Mouse (Mus musculus): ENCODE results near the gene Tenm1. TPM values are rescaled to one million over a fixed set of nuclear protein-coding genes. Genes with fewer than 3 reads are reported as not detected.

The Tenm1 gene
- polyA plus RNA-seq, 1 experiment, result not detected

DNA sequence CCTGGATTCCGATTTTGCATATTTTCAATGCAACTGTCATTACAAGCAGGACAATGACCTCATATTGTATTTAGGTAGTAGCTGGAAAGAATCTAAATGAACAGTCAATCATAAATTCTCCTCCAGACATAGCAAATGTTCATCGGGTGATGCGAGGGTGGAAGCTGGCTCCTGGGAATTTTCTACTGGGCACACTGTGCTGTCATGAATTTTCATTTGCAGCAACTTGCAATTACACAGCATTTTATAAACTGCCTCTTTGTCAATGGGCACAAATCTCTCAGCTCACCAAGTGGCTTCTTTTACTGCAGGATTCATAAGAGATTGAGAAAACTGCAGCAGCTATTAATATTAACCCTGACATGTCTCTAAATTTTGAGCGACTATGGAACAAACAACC is 898.2 kb downstream of the Tenm1 start:
- DNase-seq (ENCODE audit: low read depth in 1 of 2, low spot score in 2 of 2), result no peak
- 91% methylated on average over 4 of the region's 4 CpGs for WGBS
- Histone ChIP-seq H3K4me3 (ENCODE audit: extremely low read depth, insufficient read depth, insufficient read length) (no peak overlapping the region), H3K27ac (ENCODE audit: insufficient read depth, low read length) (no peak overlapping the region), H3K4me1 (ENCODE audit: control insufficient read depth, insufficient read depth, insufficient read length) (no peaks in the 10 kb centered on the region), H3K36me3 (ENCODE audit: control insufficient read depth, insufficient read depth, low read length) (no peaks in the 10 kb centered on the region), H3K27me3 (ENCODE audit: control insufficient read depth, insufficient read depth, low read length) (no peaks in the 10 kb centered on the region)
- TF ChIP-seq POLR2A (IDR thresholded peaks at IDR 0.05; ENCODE audit: low read depth, low read length) (no peak), CTCF (IDR thresholded peaks at IDR 0.05; ENCODE audit: extremely low read depth, insufficient read depth, insufficient read length, insufficient replicate concordance) (no peak)

DNA sequence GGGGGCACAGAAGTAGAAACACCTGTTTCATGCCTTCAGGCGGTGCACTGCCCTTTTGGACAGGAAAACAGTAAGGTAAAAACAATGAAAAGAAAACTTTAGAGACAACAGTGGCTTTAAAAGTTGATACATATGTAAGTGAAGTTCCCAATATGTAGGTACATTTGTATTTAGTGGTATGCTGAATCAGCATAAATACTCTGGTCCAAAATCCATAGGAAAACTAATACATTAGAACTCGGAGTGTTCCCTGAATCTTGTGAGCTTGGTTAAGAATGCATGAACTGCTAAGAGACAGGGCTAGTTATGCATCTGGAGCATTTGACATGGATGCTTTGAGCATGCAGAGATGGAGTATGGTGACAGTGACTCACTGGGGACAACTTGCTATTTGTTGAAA is 906.1 kb downstream of the Tenm1 start:
- H3K36me3 ChIP-seq (ENCODE audit: control insufficient read depth, insufficient read depth, low read length), result no peaks in the 10 kb centered on the region
- H3K4me3 ChIP-seq (ENCODE audit: extremely low read depth, insufficient read depth, insufficient read length), result no peak overlapping the region
- H3K4me1 ChIP-seq (ENCODE audit: control insufficient read depth, insufficient read depth, insufficient read length), result no peaks in the 10 kb centered on the region
- no peaks in the 10 kb centered on the region for H3K27me3 ChIP-seq (ENCODE audit: control insufficient read depth, insufficient read depth, low read length)
- WGBS, result 88% methylated on average over 2 of the region's 2 CpGs
- no peak for DNase-seq (ENCODE audit: low read depth in 1 of 2, low spot score in 2 of 2)
- no peak overlapping the region for H3K27ac ChIP-seq (ENCODE audit: insufficient read depth, low read length)
- TF ChIP-seq CTCF (IDR thresholded peaks at IDR 0.05; ENCODE audit: extremely low read depth, insufficient read depth, insufficient read length, insufficient replicate concordance) (no peak), POLR2A (IDR thresholded peaks at IDR 0.05; ENCODE audit: low read depth, low read length) (no peak)

DNA sequence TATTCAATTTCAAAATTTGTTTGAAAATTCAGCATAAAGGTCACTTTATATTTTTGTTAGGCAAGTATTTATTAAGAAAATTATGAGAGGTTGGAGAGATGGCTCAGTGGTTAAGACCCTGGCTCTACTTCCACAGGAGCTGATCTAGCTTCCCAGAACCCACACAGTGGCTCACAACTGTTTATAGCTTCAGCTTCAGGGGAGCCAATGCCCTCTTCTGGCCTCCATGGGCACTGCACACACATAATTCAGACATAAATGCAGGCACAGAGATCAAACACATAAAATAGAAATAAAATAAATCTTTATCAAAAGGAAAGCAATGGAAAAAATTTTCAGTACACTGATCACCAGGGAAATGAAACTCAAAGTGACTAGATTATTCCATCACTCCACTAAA is 916.4 kb downstream of the Tenm1 start:
- TF ChIP-seq POLR2A (IDR thresholded peaks at IDR 0.05; ENCODE audit: low read depth, low read length) (no peak), CTCF (IDR thresholded peaks at IDR 0.05; ENCODE audit: extremely low read depth, insufficient read depth, insufficient read length, insufficient replicate concordance) (peak; percentile 15; the same call in 1 of the 2 replicates)
- Histone ChIP-seq H3K36me3 (ENCODE audit: control insufficient read depth, insufficient read depth, low read length) (no peaks in the 10 kb centered on the region), H3K27me3 (ENCODE audit: control insufficient read depth, insufficient read depth, low read length) (no peaks in the 10 kb centered on the region), H3K27ac (ENCODE audit: insufficient read depth, low read length) (no peak overlapping the region), H3K4me3 (ENCODE audit: extremely low read depth, insufficient read depth, insufficient read length) (no peak overlapping the region), H3K4me1 (ENCODE audit: control insufficient read depth, insufficient read depth, insufficient read length) (no peaks in the 10 kb centered on the region)
- DNase-seq (ENCODE audit: low read depth in 1 of 2, low spot score in 2 of 2), result no peak

DNA sequence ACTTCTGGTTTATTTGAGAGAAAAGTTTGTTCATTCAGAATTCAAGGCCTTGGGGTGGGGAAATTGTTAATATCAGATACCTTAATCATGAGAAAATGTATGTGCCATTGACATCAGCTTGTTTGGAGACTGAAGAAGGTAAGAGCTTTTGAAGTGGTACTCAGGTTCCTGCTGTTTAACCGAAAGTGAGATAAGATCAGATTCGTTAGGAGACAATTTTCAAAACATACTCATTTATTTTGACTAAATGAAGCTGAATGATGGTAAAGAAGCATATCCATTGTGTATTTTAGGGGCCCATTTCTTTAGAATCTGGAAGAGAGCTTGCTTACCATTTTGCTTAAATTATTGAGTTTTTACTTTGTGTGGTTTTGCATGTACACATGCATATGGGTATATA is 917.8 kb downstream of the Tenm1 start:
- Histone ChIP-seq H3K36me3 (ENCODE audit: control insufficient read depth, insufficient read depth, low read length) (no peaks in the 10 kb centered on the region), H3K27me3 (ENCODE audit: control insufficient read depth, insufficient read depth, low read length) (no peaks in the 10 kb centered on the region), H3K4me3 (ENCODE audit: extremely low read depth, insufficient read depth, insufficient read length) (no peak overlapping the region), H3K4me1 (ENCODE audit: control insufficient read depth, insufficient read depth, insufficient read length) (no peaks in the 10 kb centered on the region), H3K27ac (ENCODE audit: insufficient read depth, low read length) (no peak overlapping the region)
- WGBS, result 67% methylated on average over 2 of the region's 2 CpGs
- no peak for TF ChIP-seq POLR2A (IDR thresholded peaks at IDR 0.05; ENCODE audit: low read depth, low read length)
- DNase-seq (ENCODE audit: low read depth in 1 of 2, low spot score in 2 of 2), result no peak

DNA sequence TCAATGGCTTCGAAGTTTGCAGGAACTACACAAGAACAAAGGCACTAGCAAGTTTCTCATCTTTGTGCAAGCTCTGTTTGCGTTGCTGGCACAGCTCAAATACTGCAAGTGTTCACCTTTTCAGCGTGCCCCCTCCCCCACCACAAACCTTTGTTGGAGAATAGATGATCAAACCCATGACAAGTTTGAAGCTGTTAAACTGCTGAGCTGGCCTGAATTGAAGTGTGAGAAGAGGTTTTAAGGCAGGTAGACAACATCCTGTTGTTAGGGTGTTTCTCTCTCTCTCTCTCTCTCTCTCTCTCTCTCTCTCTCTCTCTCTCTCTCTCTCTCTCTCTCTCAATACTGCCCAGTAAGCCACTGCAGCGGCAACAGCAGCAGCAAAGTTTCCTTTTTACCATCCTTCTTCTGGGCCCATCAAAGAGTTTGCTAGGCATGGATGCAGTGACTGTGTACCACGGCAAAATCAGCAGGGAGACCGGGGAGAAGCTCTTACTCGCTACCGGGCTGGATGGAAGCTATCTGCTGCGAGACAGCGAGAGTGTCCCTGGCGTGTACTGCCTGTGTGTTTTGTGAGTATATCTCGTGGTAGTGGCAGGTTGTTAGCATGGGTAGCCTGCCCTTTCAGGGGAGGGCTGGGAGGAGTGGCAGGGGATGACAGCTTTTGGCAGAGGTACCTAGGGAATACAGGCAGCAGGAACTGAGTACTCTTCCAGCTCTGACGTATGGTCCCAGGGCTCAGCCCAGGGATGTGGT is 926.5 kb downstream of the Tenm1 start, which contains the start of gene Sh2d1a:
Sh2d1a (plus strand) TSS at position 163 of the 753 bp plus-strand sequence.
- TF ChIP-seq CTCF (IDR thresholded peaks at IDR 0.05; ENCODE audit: extremely low read depth, insufficient read depth, insufficient read length, insufficient replicate concordance) (no peak), POLR2A (IDR thresholded peaks at IDR 0.05; ENCODE audit: low read depth, low read length) (no peak)
- DNase-seq (ENCODE audit: low read depth in 1 of 2, low spot score in 2 of 2), result no peak
- no peaks in the 10 kb centered on the region for H3K36me3 ChIP-seq (ENCODE audit: control insufficient read depth, insufficient read depth, low read length)
- no peaks in the 10 kb centered on the region for H3K27me3 ChIP-seq (ENCODE audit: control insufficient read depth, insufficient read depth, low read length)
- WGBS, result 78% methylated on average over 13 of the region's 13 CpGs
- H3K4me1 ChIP-seq (ENCODE audit: control insufficient read depth, insufficient read depth, insufficient read length), result no peaks in the 10 kb centered on the region; the same call in 1 of the 2 replicates
- H3K27ac ChIP-seq (ENCODE audit: insufficient read depth, low read length), result peak within 1 kb of the TSS; percentile 85
- H3K4me3 ChIP-seq (ENCODE audit: extremely low read depth, insufficient read depth, insufficient read length), result peak within 1 kb of the TSS; percentile 54

DNA sequence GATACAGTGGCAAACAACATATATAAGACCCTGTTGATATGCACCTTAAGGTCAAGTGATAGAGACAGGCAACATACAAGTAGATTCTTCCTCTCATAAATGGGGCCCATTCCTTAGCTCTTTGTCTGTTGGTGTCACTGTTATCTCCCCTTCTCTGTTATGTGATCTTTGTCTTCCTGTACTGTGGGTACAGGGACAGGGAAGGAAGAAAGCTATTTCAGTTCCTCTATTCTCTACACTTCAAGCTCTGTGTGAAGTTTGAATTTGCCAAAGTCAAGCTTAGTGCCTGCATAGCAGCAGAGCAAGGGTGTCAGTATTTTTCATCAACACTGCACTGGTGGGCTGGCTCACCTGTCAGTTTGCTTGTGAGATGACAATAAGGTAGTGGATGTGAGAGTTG is 928.4 kb downstream of the Tenm1 start:
- Histone ChIP-seq H3K27me3 (ENCODE audit: control insufficient read depth, insufficient read depth, low read length) (no peaks in the 10 kb centered on the region), H3K27ac (ENCODE audit: insufficient read depth, low read length) (no peak overlapping the region), H3K36me3 (ENCODE audit: control insufficient read depth, insufficient read depth, low read length) (no peaks in the 10 kb centered on the region), H3K4me1 (ENCODE audit: control insufficient read depth, insufficient read depth, insufficient read length) (no peaks in the 10 kb centered on the region; the same call in 1 of the 2 replicates), H3K4me3 (ENCODE audit: extremely low read depth, insufficient read depth, insufficient read length) (no peak overlapping the region)
- TF ChIP-seq CTCF (IDR thresholded peaks at IDR 0.05; ENCODE audit: extremely low read depth, insufficient read depth, insufficient read length, insufficient replicate concordance), result no peak
- TF ChIP-seq POLR2A (IDR thresholded peaks at IDR 0.05; ENCODE audit: low read depth, low read length), result no peak
- no peak for DNase-seq (ENCODE audit: low read depth in 1 of 2, low spot score in 2 of 2)

DNA sequence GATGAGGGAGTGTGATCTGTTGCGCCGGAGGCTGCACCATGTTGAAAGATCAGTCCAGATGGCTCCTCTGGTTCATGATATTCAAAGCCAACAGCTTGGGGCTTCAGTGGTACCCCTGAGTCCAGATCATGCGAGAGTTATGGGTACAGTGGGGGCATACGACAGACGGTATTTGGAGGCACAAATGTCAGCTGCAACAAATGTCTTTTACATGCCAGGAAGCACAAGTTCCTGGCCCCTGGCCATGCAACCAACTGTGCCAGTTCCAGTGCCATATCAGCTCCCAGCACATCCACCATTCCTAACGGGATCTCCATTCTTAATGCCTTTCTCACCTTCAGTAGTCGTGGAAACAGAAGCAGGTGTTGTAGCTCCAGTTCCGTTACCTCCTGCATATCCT is 938.6 kb downstream of the Tenm1 start:
- Histone ChIP-seq H3K36me3 (ENCODE audit: control insufficient read depth, insufficient read depth, low read length) (no peaks in the 10 kb centered on the region), H3K4me1 (ENCODE audit: control insufficient read depth, insufficient read depth, insufficient read length) (no peaks in the 10 kb centered on the region), H3K4me3 (ENCODE audit: extremely low read depth, insufficient read depth, insufficient read length) (no peak overlapping the region), H3K27ac (ENCODE audit: insufficient read depth, low read length) (no peak overlapping the region), H3K27me3 (ENCODE audit: control insufficient read depth, insufficient read depth, low read length) (no peaks in the 10 kb centered on the region)
- TF ChIP-seq CTCF (IDR thresholded peaks at IDR 0.05; ENCODE audit: extremely low read depth, insufficient read depth, insufficient read length, insufficient replicate concordance) (no peak), POLR2A (IDR thresholded peaks at IDR 0.05; ENCODE audit: low read depth, low read length) (no peak)
- 92% methylated on average over 8 of the region's 8 CpGs for WGBS
- DNase-seq (ENCODE audit: low read depth in 1 of 2, low spot score in 2 of 2), result no peak
